Mouse (Mus musculus): Measurements from ENCODE around the gene Mrgpra2b. TPM values are rescaled to one million over a fixed set of nuclear protein-coding genes. Genes with fewer than 3 reads are reported as not detected.

Gene Mrgpra2b
- not detected for polyA plus RNA-seq (2014; fragmentation: Illumina TruSeq; extraction: RNeasy Lipid Tissue Mini Kit (QIAGEN cat#74804); ENCODE audit: low read depth, low replicate concordance)

GRCm38 (mm10) chr7:47528762-47529161 lies at the start of gene Mrgpra2b:
Gene Mrgpra2b (minus strand): TSS chr7:47528862.

GRCm38 (mm10) chr7:47452015-47452414 lies 76.6 kb downstream of the Mrgpra2b start, which contains the start of gene Mrgpra2a:
Gene Mrgpra2a (minus strand): TSS chr7:47452139.

Other genes starting within 250 kb of the Mrgpra2b start
- not detected for gene Mrgpra1, start 174.6 kb downstream of the Mrgpra2b start, polyA plus RNA-seq (2014; fragmentation: Illumina TruSeq; extraction: RNeasy Lipid Tissue Mini Kit (QIAGEN cat#74804); ENCODE audit: low read depth, low replicate concordance)
- not detected for gene Mrgpra2a, start 76.7 kb downstream of the Mrgpra2b start, polyA plus RNA-seq (2014; fragmentation: Illumina TruSeq; extraction: RNeasy Lipid Tissue Mini Kit (QIAGEN cat#74804); ENCODE audit: low read depth, low replicate concordance)
- gene Mrgpra3, start 72.5 kb upstream of the Mrgpra2b start, polyA plus RNA-seq (2014; fragmentation: Illumina TruSeq; extraction: RNeasy Lipid Tissue Mini Kit (QIAGEN cat#74804); ENCODE audit: low read depth, low replicate concordance): not detected